Mouse (Mus musculus): ENCODE data around the gene Kcna6.
A peak's percentile ranks its signal among the peaks of the same experiment; 100 is the strongest.

The Kcna6 gene

GRCm38 (mm10) chr6:126735806-126736205 is 4.7 kb downstream of the Kcna6 start:
- no peak for DNase-seq (ENCODE audit: low spot score)

- no peak for DNase-seq (ENCODE audit: low spot score)
Observed at GRCm38 (mm10) chr6:126732645-126733044, 7.8 kb downstream of the Kcna6 start.

- no peak for DNase-seq (ENCODE audit: low spot score)
Observed at GRCm38 (mm10) chr6:126728803-126729202, 11.7 kb downstream of the Kcna6 start.

DNA sequence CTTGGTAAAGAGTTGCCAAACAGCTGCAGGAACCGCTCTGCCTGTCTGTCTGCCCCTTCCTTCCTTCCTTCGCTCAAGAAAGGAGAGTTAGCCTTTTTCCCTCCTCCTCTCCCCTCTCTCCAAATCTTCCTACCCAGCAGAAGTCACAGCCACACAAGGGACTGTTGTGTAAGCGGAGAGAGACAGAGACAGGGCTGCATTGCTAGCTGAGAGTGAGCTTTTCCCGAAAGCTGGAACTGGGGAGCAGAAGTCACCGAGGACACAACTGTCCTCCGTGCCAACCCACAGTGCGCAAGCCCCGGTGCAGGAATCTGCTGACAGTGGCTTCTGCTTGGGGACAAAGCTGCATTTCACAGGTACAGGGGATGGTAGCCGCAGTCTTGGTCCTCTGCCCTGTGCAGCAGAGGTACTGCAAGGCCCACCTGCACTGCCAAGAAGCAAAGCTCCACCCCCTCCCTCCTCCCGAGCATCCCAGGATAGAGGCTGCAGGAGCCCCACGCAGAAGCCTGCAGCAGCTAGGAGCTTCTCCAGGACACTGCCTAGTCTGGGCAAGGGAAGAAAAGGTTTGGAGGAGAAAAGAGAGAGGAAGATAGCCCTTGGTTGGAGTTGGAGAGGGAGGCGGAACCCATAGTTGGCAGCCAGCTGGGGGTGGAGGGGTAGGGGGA is 21.9 kb downstream of the Kcna6 start:
- no peak for DNase-seq (ENCODE audit: low spot score)

GRCm38 (mm10) chr6:126712531-126712930 is 27.9 kb downstream of the Kcna6 start:
- DNase-seq (ENCODE audit: low spot score) = no peak

DNA sequence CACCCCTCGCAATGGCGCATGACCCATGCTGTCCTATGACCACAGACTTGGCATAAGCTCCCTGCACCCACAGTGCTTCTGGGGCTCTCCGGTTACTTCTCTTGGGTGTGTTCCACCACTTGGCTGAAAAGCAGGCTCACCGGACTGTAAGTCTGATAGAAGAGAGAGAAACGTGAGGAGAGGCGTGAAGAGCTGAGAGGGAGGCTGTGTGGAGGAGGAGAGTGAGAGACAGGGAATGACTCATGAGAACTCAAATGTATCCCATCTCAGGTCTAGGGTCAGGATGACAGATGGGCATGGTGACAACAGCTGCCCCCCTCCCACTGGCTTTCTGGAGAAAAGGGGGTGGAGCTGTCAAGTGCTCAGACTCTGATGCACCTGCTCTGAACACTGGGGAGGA is 34.5 kb downstream of the Kcna6 start:
- no peak for DNase-seq (ENCODE audit: low spot score)

DNA sequence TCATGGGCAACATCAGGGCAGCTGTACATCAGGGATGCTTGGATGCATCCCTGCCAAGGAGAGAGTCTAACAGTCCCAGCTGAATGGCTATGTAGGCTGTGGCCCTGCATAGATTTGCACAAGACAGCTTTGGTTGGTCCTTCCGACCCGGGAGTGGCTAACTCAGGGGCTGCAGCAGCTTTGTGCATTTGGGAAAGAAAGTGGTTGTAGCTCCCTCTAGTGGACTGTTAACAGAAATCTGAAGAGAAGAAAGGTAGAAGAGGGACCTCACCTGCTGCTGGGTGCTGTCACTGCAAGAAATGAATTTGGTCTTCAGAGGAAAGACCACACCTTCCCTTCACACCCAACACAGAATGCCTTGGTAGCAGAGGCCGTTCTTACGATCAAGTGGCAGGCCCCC is 36.0 kb downstream of the Kcna6 start:
- DNase-seq (ENCODE audit: low spot score) = no peak

GRCm38 (mm10) chr6:126702116-126702515 is 38.4 kb downstream of the Kcna6 start:
- DNase-seq (ENCODE audit: low spot score) = peak; percentile 61

DNA sequence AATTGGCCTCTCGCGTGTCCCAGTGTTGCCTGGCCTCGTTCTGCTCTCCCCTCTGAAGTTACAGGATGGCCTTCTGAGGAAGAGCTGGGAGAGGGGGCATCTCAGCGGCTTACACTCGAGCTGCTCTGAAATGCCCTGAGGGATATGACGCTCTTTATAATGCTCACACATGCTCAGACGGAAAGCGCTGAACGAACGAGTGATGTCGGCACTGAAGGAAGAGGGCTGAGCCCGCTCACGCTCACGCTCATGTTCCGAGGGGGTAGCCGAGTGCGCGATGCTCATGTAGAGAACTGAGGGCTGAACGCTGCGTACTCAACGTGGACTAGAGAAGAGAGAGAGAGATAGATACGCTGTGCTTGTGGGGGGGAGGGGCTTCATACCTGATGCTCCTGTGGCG is 39.3 kb downstream of the Kcna6 start:
- no peak for DNase-seq (ENCODE audit: low spot score)

GRCm38 (mm10) chr6:126699995-126700394 is 40.5 kb downstream of the Kcna6 start:
- DNase-seq (ENCODE audit: low spot score) = no peak

DNA sequence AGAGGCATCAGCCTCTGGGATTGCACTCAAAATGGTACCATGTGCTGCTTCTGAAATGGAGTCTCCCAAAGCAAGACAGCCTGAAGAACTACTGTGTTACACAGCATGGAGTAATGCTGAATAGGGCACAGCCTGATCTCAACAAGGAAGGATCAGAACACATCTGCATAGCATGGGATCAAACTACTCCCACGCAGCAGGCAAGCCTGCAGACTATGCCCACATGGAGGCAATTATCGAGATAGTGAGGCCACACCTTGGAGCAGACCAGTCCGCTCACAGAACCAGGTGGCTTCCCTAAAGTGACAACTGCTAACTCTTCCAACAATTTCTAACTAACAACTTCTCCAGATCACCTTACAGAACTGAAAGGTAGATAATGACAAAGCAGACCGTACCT is 53.4 kb downstream of the Kcna6 start:
- DNase-seq (ENCODE audit: low spot score) = no peak

- no peak for DNase-seq (ENCODE audit: low spot score)
Observed at GRCm38 (mm10) chr6:126685135-126685534, 55.3 kb downstream of the Kcna6 start.

DNA sequence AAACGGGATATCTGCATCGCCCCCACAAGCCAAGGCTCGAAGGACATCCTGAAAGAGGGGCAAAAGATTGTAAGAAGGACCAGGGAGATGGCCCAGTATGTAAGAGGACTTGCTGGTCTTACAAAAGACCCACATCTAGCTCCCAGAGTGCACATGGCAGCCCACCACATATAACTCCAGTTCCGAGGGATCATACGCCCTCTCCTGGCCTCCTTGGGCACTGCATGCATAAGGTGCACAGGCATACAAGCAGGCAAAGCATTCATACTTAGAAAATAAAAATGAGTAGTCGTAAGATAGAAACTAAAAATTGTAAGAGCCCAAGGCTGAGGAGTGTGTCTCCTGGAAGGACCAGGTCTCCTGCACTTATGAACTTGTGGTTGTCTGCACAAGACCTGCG is 61.5 kb downstream of the Kcna6 start:
- DNase-seq (ENCODE audit: low spot score) = no peak

- no peak for DNase-seq (ENCODE audit: low spot score)
Observed at GRCm38 (mm10) chr6:126667001-126667400, 73.5 kb downstream of the Kcna6 start.

DNA sequence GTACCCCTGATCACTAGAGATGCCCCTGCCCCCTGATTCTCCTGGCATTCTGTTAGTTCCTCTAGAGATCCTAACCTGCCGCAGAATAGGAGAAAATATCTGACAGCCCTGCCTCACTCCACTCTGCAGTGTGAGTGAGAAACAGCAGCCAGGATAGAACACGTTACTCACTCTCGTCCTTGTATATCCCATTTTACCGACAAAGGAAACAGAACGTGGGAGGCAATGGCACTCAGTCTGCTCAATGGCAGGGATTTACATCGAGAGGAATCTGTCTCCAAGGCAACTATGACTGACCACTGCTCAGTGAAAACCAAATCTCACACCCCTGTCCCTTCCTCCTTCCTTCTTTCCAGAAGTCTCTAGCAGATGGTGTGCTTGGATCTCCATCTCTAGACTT is 74.4 kb downstream of the Kcna6 start:
- DNase-seq (ENCODE audit: low spot score) = no peak

GRCm38 (mm10) chr6:126664569-126664968 is 75.9 kb downstream of the Kcna6 start:
- no peak for DNase-seq (ENCODE audit: low spot score)
